Mouse (Mus musculus) Patski (cell line): ENCODE data around the gene Gm20388. TPM values are rescaled to one million over a fixed set of nuclear protein-coding genes. Genes with fewer than 3 reads are reported as not detected.

Experiments
- ATAC-seq: fragments of 100-300 bp; one replicate; pipeline ENCODE4 v1.8.0; 2021
- CTCF ChIA-PET: fragments of 350-600 bp; sonication (Branson Sonifier 250); formaldehyde crosslinking; loops from one replicate; lab custom pipeline; 2022; ENCODE audit warnings: inconsistent platforms; lab: Charles Lee
- POLR2A ChIA-PET: fragments of 350-600 bp; sonication (Branson Sonifier 250); formaldehyde crosslinking; loops from one replicate; lab custom pipeline; 2022; ENCODE audit warnings: antibody characterized with exemption, inconsistent platforms; lab: Charles Lee
- DNase-seq: peaks from one replicate; pipeline ENCODE4 v3.0.0-alpha.2; 2011; ENCODE audit warnings: low read depth, low spot score
- H3K27me3 ChIP-seq: fragments of 371-371 bp; one replicate; pipeline ENCODE4 v1.5.1; 2021
- CTCF ChIP-seq: fragments of 100-300 bp; IDR thresholded peaks from one replicate; pipeline ENCODE4 v1.5.1; 2021
- in situ Hi-C: fragments of 300-500 bp; cut with MboI; formaldehyde crosslinking; loops from 3 replicates; pipeline ENCODE4 v1.11.1; 2018; ENCODE audit warnings: low pct_unique_long_range_greater_than_20kb, mixed read lengths
- polyA plus RNA-seq: library from polyadenylated mRNA; unstranded; gene quantifications from one replicate; pipeline ENCODE4 v1.2.3, GENCODE M21; 2021

Gm20388 gene
- polyA plus RNA-seq, 1 experiment from 2014 or later = 86.7 TPM

- H3K27me3 ChIP-seq = no peaks in the 10 kb centered on the region
- in situ Hi-C loops = no loop called here
- TF ChIP-seq CTCF = no peak
- peak; percentile 62 for ATAC-seq
- POLR2A ChIA-PET = interaction anchor here (0.7 to 1.6 kb wide), 3 partner anchors 10 to 522 kb away, joined by 3 to 4 read pairs (median 4); no protein-coding TSS in a partner anchor
- DNase-seq = peak; percentile 74
- CTCF ChIA-PET = interaction anchor here (0.9 kb wide), 1 partner anchor 163 kb away, joined by 3 read pairs; no protein-coding TSS in a partner anchor
Measured at GRCm38 (mm10) chr8:120368814-120369649, 458.4 kb downstream of the Gm20388 start.

DNA sequence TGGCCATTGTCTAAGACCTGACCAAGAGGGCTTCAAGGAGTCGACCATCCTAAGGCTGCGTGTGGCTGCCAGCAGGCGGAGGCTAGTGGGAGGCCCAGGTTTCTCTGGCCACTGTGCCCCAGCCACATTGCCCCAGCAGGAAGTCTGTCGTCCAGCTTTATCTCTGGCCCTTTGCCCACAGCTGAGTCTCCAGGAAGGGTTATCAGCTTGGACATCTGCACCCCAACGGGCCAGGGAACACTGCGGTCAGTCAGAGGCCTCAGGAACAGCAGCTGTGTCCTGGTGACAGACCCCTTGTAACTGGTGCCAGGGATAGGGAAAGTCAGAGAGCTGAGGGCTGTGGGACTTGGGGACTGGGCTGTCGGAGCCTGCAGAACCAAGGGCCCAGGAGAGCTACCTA, 459.3 kb downstream of the Gm20388 start:
- DNase-seq (no peak), ATAC-seq (no peak)
- TF ChIP-seq CTCF = no peak
- CTCF ChIA-PET = no interaction called here
- in situ Hi-C loops = no loop called here
- H3K27me3 ChIP-seq = no peaks in the 10 kb centered on the region
- POLR2A ChIA-PET = interaction anchor here (0.7 to 1.6 kb wide), 2 partner anchors 9 to 523 kb away, joined by 3 to 4 read pairs; no protein-coding TSS in a partner anchor

DNA sequence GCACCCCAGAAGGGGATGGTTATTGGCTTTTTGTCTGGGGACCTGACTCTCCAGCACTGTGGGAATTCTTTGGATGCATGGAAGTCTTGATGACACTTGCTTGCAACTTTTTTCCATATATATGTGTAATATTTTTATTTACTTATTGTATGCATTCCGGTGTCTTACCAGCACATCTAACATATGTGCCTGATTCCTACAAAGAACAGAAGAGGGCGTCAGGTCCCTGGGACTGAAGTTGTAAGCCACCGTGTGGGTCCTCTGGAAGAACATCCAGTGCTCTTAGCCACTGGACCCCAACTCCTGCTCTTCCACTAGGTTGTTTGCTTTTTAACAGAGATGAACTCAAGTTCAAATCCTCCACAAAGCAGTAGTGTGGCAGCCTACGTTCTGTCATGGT, 459.8 kb downstream of the Gm20388 start:
- in situ Hi-C loops = no loop called here
- CTCF ChIA-PET = no interaction called here
- ATAC-seq = no peak

DNA sequence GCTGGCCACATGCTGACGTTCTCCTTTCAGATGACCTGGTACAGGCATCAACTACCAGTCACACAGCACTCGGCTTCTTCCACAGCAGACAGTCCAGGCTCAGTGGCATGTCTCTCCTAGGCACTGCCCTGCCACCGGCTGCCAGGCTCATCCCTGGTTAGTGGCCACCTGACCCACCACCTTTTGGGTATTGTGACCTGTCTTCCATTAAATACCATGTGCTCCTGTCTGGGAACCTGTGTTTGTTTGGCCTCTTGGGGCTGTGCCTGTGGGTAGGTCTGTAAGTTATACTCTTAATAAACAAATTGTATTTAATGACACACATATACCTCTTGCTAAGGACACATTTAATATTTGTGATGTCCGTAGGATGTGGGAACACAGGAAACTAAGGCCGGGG, 460.5 kb downstream of the Gm20388 start:
- in situ Hi-C loops = no loop called here
- POLR2A ChIA-PET = no interaction called here
- CTCF ChIA-PET = no interaction called here
- no peak for DNase-seq
- no peak for TF ChIP-seq CTCF
- no peaks in the 10 kb centered on the region for H3K27me3 ChIP-seq
- ATAC-seq = no peak

More for the DNA sequence above, 459.8 kb downstream of the Gm20388 start:
- no peak for DNase-seq
- no peaks in the 10 kb centered on the region for H3K27me3 ChIP-seq
- no peak for TF ChIP-seq CTCF
- POLR2A ChIA-PET = interaction anchor here (1.6 kb wide), 1 partner anchor 9 kb away, joined by 4 read pairs; no protein-coding TSS in a partner anchor

- DNase-seq = no peak
- in situ Hi-C loops = no loop called here
- CTCF ChIA-PET = no interaction called here
- POLR2A ChIA-PET = interaction anchor here (0.5 kb wide), 1 partner anchor 94 kb away, joined by 6 read pairs; no protein-coding TSS in a partner anchor
- H3K27me3 ChIP-seq = no peaks in the 10 kb centered on the region
- no peak for TF ChIP-seq CTCF
- no peak for ATAC-seq
Measured at GRCm38 (mm10) chr8:120371725-120372457, 461.2 kb downstream of the Gm20388 start.

DNA sequence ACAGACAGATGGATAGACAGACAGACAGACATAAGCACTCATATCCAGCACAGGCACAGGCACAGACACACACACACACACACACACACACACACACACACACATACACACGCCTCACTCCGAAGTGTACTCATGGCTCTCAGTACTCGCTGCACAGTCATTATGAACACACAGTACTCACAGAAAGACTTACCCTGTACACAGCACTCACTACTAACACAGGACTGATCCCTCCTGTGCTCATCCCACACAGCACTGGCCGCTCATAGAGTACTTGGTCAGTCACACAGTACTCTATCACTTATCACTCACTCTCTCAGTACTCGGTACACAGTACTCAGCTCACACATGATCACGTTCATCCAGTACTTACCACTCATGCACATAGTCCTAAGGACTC, 462.0 kb downstream of the Gm20388 start:
- POLR2A ChIA-PET = interaction anchor here (0.6 kb wide), 1 partner anchor 645 kb away, joined by 3 read pairs; no protein-coding TSS in a partner anchor
- in situ Hi-C loops = no loop called here
- CTCF ChIA-PET = no interaction called here
- ATAC-seq (no peak), DNase-seq (no peak)
- H3K27me3 ChIP-seq = no peaks in the 10 kb centered on the region
- no peak for TF ChIP-seq CTCF

- ChIA-PET POLR2A (no interaction called here), CTCF (no interaction called here)
- in situ Hi-C loops = no loop called here
- H3K27me3 ChIP-seq = no peaks in the 10 kb centered on the region
- DNase-seq (no peak), ATAC-seq (no peak)
- TF ChIP-seq CTCF = no peak
Measured at GRCm38 (mm10) chr8:120373621-120374020, 463.0 kb downstream of the Gm20388 start.

- ChIA-PET CTCF (no interaction called here), POLR2A (no interaction called here)
- no peaks in the 10 kb centered on the region for H3K27me3 ChIP-seq
- in situ Hi-C loops = no loop called here
- TF ChIP-seq CTCF = no peak
- DNase-seq (no peak), ATAC-seq (no peak)
Measured at GRCm38 (mm10) chr8:120374070-120374469, 463.4 kb downstream of the Gm20388 start.

DNA sequence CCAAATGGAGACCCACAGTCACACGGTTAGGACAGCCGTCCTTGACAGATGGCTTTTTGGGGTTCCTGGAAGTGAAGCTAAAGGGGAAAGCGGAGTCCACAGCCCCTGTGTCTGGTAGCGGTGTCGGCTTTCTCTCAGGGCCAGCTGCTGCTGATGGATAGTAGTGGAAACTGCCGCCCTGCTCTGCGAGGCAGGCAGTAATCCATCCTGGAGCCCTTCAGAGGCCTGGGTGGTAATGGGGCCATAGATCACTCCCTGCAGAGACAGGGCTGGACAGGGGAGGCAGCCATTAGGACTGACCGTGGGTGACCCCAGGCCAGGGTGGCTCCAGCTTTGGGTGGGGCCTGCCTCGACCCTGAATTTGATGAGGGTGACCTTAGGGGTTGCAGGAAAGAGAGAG, 463.9 kb downstream of the Gm20388 start:
- no peak for TF ChIP-seq CTCF
- DNase-seq = no peak
- ATAC-seq = no peak
- in situ Hi-C loops = no loop called here
- POLR2A ChIA-PET = no interaction called here
- no peaks in the 10 kb centered on the region for H3K27me3 ChIP-seq
- CTCF ChIA-PET = no interaction called here

GRCm38 (mm10) chr8:120375170-120375569, 464.5 kb downstream of the Gm20388 start:
- in situ Hi-C loops = no loop called here
- ChIA-PET POLR2A (no interaction called here), CTCF (no interaction called here)
- TF ChIP-seq CTCF = no peak
- H3K27me3 ChIP-seq = no peaks in the 10 kb centered on the region
- no peak for DNase-seq
- no peak for ATAC-seq

DNA sequence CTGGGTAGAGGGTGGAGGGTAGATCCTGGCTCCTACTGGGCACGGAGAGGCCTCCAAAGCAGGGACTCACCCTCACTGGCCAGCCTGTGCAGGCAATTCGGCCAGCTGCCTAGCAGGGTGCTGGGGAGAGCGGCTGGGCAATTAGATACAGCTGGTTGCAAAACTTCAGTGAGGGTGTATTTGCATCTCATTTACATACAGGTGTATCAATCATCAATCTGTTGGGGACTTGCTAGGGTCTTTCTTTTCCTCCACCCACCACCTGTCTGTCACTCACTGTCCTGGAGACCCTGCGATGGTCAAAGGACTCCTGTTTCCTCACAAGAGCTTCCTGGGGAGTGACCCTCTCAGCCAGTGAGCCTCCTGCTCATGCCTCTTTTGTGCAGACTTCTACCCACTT, 465.6 kb downstream of the Gm20388 start:
- no peak for TF ChIP-seq CTCF
- DNase-seq (no peak), ATAC-seq (no peak)
- ChIA-PET CTCF (no interaction called here), POLR2A (no interaction called here)
- no peaks in the 10 kb centered on the region for H3K27me3 ChIP-seq
- in situ Hi-C loops = no loop called here
